Mouse (Mus musculus) stomach, postnatal 0 days (tissue): ENCODE data around the gene Cdh12. TPM values are rescaled to one million over a fixed set of nuclear protein-coding genes. Genes with fewer than 3 reads are reported as not detected.

Source experiments
- ATAC-seq: fragments of 200-750 bp; cut with Nextera tagmentation; 2 replicates; pipeline ENCODE4 v1.8.0; 2017; ENCODE audit not compliant: low FRiP score, low TSS enrichment
- DNase-seq: peaks from one replicate; pipeline ENCODE4 v3.0.0-alpha.2; 2016; ENCODE audit warnings: low spot score
- H3K27ac ChIP-seq: fragments of 300-500 bp; sonication (generic); replicated peaks from 2 replicates; pipeline ENCODE4 v1.5.1; 2014; ENCODE audit warnings: mild to moderate bottlenecking, control low read depth
- H3K27me3 ChIP-seq: fragments of 300-500 bp; sonication (generic); 2 replicates; pipeline ENCODE4 v1.6.1; 2014; ENCODE audit warnings: low read length; ENCODE audit not compliant: control insufficient read depth, insufficient read depth
- H3K36me3 ChIP-seq: fragments of 300-500 bp; sonication (generic); 2 replicates; pipeline ENCODE4 v1.6.1; 2014; ENCODE audit warnings: low read length, mixed read lengths; ENCODE audit not compliant: control insufficient read depth, insufficient read depth
- H3K4me1 ChIP-seq: fragments of 300-500 bp; sonication (generic); replicated peaks from 2 replicates; pipeline ENCODE4 v1.6.1; 2014; ENCODE audit warnings: antibody characterized with exemption; ENCODE audit not compliant: control insufficient read depth, insufficient read depth
- H3K4me2 ChIP-seq: fragments of 300-500 bp; sonication (generic); replicated peaks from 2 replicates; pipeline ENCODE4 v1.6.1; 2014; ENCODE audit warnings: low read depth, mild to moderate bottlenecking, control low read depth, moderate library complexity
- H3K4me3 ChIP-seq: fragments of 300-500 bp; sonication (generic); 2 replicates; pipeline ENCODE4 v1.5.1; 2014; ENCODE audit warnings: low read depth, low read length, control low read depth
- H3K9ac ChIP-seq: fragments of 300-500 bp; sonication (generic); 2 replicates; pipeline ENCODE4 v1.6.1; 2014; ENCODE audit warnings: mild to moderate bottlenecking, low read length, control low read depth, mixed read lengths
- H3K9me3 ChIP-seq: fragments of 300-500 bp; sonication (generic); 2 replicates; pipeline ENCODE4 v1.6.1; 2016; ENCODE audit warnings: low read length; ENCODE audit not compliant: control insufficient read depth
- CTCF ChIP-seq: IDR thresholded peaks from 2 replicates; pipeline ENCODE4 v1.5.1; 2016; ENCODE audit warnings: antibody characterized with exemption, low read depth, mild to moderate bottlenecking, moderate library complexity
- EP300 ChIP-seq: optimal IDR thresholded peaks from 2 replicates; pipeline ENCODE3; 2016; ENCODE audit warnings: antibody characterized with exemption
- WGBS: fragments of 180-500 bp; shearing (Covaris S2); extraction: QIAGEN DNeasy Blood & Tissue Kit; methylation state at CpG from one replicate; pipeline ENCODE4 v1.1.7; 2014; 5-methylcytosine and 5-hydroxymethylcytosine counted together
- polyA plus RNA-seq: library from polyadenylated mRNA; unstranded; fragments of >200 nt; fragmentation: Nextera tagmentation; extraction: Ambion mirVana; gene quantifications from 2 replicates; pipeline ENCODE4 v1.2.1, GENCODE M21; 2015

The Cdh12 gene
- polyA plus RNA-seq, 1 experiment from 2014 or later: 0.16 TPM

DNA sequence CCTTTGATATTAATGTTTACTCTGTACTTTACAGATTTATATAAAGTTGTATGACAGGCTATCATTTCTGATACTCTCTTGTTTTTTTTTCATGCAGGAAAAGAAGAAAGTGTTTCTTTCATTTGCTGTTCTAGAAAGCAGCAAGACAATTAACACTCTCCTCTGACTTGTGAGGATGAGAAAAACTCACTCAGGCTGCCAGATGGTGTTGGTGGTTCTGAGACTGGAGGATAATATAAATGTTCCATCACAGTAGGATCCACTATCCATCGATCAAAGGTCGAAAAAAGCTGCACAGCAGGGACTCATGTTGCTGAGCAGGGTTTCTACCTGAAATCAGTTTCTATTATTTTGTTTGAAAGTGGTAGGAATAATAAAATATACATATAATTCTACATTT is 185.5 kb downstream of the Cdh12 start:
- no peaks in the 10 kb centered on the region for H3K9me3 ChIP-seq
- 64% methylated on average over 2 of the region's 2 CpGs for WGBS
- H3K4me1 ChIP-seq: no peaks in the 10 kb centered on the region
- no peak for DNase-seq
- no peaks in the 10 kb centered on the region for H3K36me3 ChIP-seq
- H3K9ac ChIP-seq: no peak overlapping the region
- TF ChIP-seq CTCF (no peak), EP300 (no peak)
- H3K4me3 ChIP-seq: no peak overlapping the region
- no peaks in the 10 kb centered on the region for H3K27me3 ChIP-seq
- no peak overlapping the region for H3K27ac ChIP-seq
- H3K4me2 ChIP-seq: no peak overlapping the region
- ATAC-seq: no peak

- Histone ChIP-seq H3K4me1 (no peaks in the 10 kb centered on the region), H3K36me3 (no peaks in the 10 kb centered on the region), H3K9me3 (no peaks in the 10 kb centered on the region), H3K9ac (no peak overlapping the region), H3K27me3 (no peaks in the 10 kb centered on the region), H3K27ac (no peak overlapping the region), H3K4me3 (no peak overlapping the region), H3K4me2 (no peak overlapping the region)
- 70% methylated on average over 2 of the region's 2 CpGs for WGBS
- ATAC-seq: no peak
- TF ChIP-seq EP300: no peak
- no peak for TF ChIP-seq CTCF
- DNase-seq: no peak
Observed at GRCm38 (mm10) chr15:20639155-20639554, 190.1 kb downstream of the Cdh12 start.

- H3K4me3 ChIP-seq: no peak overlapping the region
- no peaks in the 10 kb centered on the region for H3K36me3 ChIP-seq
- 75% methylated on average over 3 of the region's 3 CpGs for WGBS
- H3K9me3 ChIP-seq: no peaks in the 10 kb centered on the region
- H3K9ac ChIP-seq: no peak overlapping the region
- TF ChIP-seq EP300 (no peak), CTCF (no peak)
- no peak overlapping the region for H3K27ac ChIP-seq
- H3K4me2 ChIP-seq: no peak overlapping the region
- H3K4me1 ChIP-seq: no peaks in the 10 kb centered on the region
- ATAC-seq: no peak
- H3K27me3 ChIP-seq: no peaks in the 10 kb centered on the region
- DNase-seq: no peak
Observed at GRCm38 (mm10) chr15:20642905-20643414, 193.9 kb downstream of the Cdh12 start.

DNA sequence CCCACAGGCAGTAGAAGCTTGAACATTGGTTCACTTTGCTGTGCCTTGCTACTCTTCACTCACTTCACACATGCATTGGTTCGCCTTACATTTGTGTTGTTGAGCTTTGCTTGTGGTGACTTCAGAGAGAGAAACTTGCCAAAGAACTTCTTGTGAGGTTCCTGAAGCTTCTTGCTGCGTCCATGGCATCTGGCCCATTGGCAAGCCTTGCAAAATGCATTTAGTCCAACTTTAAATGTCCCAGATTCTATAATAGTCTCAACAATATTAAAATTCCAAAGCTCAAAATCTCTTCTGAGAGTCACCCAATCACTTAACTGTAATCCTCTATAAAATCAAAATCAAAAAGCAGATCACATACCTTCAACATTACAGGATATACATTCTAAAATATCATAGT is 211.2 kb downstream of the Cdh12 start:
- Histone ChIP-seq H3K9me3 (no peaks in the 10 kb centered on the region), H3K4me2 (no peak overlapping the region), H3K36me3 (no peaks in the 10 kb centered on the region), H3K27ac (no peak overlapping the region), H3K27me3 (no peaks in the 10 kb centered on the region), H3K9ac (no peak overlapping the region), H3K4me1 (no peaks in the 10 kb centered on the region), H3K4me3 (no peak overlapping the region)
- ATAC-seq (no peak), DNase-seq (no peak)
- WGBS: 67% methylated on average over 2 of the region's 2 CpGs
- TF ChIP-seq EP300 (no peak), CTCF (no peak)

DNA sequence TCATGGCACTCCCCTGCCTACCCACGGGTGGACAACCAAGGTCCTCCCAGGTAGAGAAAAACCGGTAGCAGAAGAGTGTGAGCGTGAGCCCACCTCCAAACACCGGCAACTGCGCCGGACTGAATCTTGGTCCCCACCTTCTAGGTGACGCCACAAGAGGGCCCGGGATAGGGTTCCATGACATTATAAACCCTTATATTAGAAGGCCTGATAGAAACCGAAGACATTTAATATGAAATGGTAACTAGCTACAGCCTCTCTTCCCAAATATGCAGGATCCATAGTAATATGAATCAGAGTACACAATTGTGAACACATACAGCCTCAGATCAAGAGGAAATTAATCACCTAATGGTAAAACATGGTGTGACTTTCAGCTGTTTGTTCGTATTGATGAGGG is 217.6 kb downstream of the Cdh12 start, which contains the start of gene Acot10:
Gene Acot10, minus strand, starts transcription at position 101 of the 400 bp plus-strand sequence.
- H3K27me3 ChIP-seq: no peaks in the 10 kb centered on the region
- H3K9ac ChIP-seq: no peak within 1 kb of the TSS
- no peak within 1 kb of the TSS for H3K4me3 ChIP-seq
- no peaks in the 10 kb centered on the region for H3K4me1 ChIP-seq
- DNase-seq (no peak), ATAC-seq (no peak)
- H3K36me3 ChIP-seq: no peaks in the 10 kb centered on the region
- TF ChIP-seq CTCF (no peak), EP300 (no peak)
- H3K4me2 ChIP-seq: no peak within 1 kb of the TSS
- WGBS: 87% methylated on average over 10 of the region's 10 CpGs
- H3K9me3 ChIP-seq: no peaks in the 10 kb centered on the region
- no peak within 1 kb of the TSS for H3K27ac ChIP-seq

DNA sequence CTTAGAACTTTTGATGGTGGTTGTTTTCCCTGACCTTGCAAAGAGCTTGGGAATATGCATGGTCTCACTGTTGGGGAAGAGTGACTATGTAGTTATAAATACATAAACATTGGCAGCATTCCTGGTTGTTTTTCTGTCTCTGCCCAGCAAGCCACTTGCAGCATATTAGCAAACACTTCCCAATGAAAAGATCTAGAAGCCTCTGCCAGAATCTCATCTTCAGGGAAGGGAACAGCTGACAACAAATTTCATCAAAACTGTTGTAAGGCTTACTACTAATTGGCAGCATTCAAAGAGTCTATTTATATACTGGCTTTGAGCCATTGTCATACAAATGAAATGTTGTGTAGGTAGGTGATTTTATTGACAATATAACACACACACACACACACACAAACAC is 218.3 kb downstream of the Cdh12 start:
- Histone ChIP-seq H3K9ac (no peak overlapping the region), H3K4me2 (no peak overlapping the region), H3K27ac (no peak overlapping the region), H3K36me3 (no peaks in the 10 kb centered on the region), H3K9me3 (no peaks in the 10 kb centered on the region), H3K27me3 (no peaks in the 10 kb centered on the region), H3K4me3 (no peak overlapping the region), H3K4me1 (no peaks in the 10 kb centered on the region)
- TF ChIP-seq CTCF (no peak), EP300 (no peak)
- ATAC-seq: no peak
- DNase-seq: no peak
